Mouse (Mus musculus): ENCODE data around the gene Fbxl21. TPM values are rescaled to one million over a fixed set of nuclear protein-coding genes. Genes with fewer than 3 reads are reported as not detected.

Gene Fbxl21
- total RNA-seq, 1 experiment, result 0.58 TPM

GRCm38 (mm10) chr13:56527846-56528245, 5.6 kb downstream of the Fbxl21 start:
- TF ChIP-seq MAFK (IDR thresholded peaks at IDR 0.05; ENCODE audit: insufficient read depth, low read depth, low read length) (no peak), HCFC1 (IDR thresholded peaks at IDR 0.05; ENCODE audit: borderline replicate concordance, insufficient read depth, low read length) (no peak), ZNF384 (IDR thresholded peaks at IDR 0.05; ENCODE audit: low read depth, low read length) (no peak), ZC3H11A (IDR thresholded peaks at IDR 0.05; ENCODE audit: borderline replicate concordance, low read depth, low read length) (no peak), CHD2 (IDR thresholded peaks at IDR 0.05; ENCODE audit: low read depth, low read length) (no peak)
- no peak for DNase-seq (ENCODE audit: low read depth, low spot score)
- Histone ChIP-seq H3K36me3 (ENCODE audit: control insufficient read depth, insufficient read depth, low read length, poor library complexity, severe bottlenecking) (no peaks in the 10 kb centered on the region), H3K9ac (ENCODE audit: insufficient read depth, low read depth, low read length, poor library complexity, severe bottlenecking) (no peak overlapping the region), H3K4me3 (ENCODE audit: insufficient read depth in 1 of 2, low read depth in 1 of 2, low read length in 2 of 2, poor library complexity in 1 of 2, severe bottlenecking in 1 of 2) (no peak overlapping the region), H3K4me1 (ENCODE audit: control insufficient read depth in 2 of 2, insufficient read depth in 2 of 2, low read length in 2 of 2, poor library complexity in 1 of 2) (no peaks in the 10 kb centered on the region; a peak in 1 of 4 replicates), H3K9me3 (ENCODE audit: control insufficient read depth, insufficient read depth, low read depth, low read length) (no peaks in the 10 kb centered on the region), H3K27ac (ENCODE audit: insufficient read depth, low read depth, low read length, poor library complexity, severe bottlenecking) (no peak overlapping the region)
- in situ Hi-C loops (cut with MboI; ENCODE audit: low sequenced_read_pairs in 2 of 2, unreplicated experiment in 2 of 2), result no loop called here

DNA sequence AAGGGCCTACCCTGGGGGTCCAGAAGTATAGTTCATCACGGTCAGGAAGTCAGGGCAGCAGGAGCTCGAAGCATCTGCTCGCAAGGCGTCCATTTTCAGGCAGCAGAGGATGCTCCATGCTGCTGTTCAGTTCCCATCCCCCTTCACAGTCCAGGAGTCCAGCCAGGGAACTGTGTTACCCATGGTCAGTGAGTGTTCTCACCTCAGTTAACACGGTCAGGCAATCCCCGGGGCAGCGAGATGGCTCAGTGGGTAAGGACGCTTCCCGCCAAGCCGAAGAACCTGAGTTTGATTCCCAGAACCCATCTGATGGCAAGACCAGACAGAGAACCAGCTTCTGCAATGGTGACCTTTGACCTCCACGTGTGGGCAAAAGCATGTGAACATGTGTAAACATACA, 6.0 kb downstream of the Fbxl21 start:
- in situ Hi-C loops (cut with MboI; ENCODE audit: low sequenced_read_pairs in 2 of 2, unreplicated experiment in 2 of 2), result no loop called here
- H3K9me3 ChIP-seq (ENCODE audit: control insufficient read depth, insufficient read depth, low read depth, low read length), result no peaks in the 10 kb centered on the region
- H3K36me3 ChIP-seq (ENCODE audit: control insufficient read depth, insufficient read depth, low read length, poor library complexity, severe bottlenecking), result no peaks in the 10 kb centered on the region
- no peak overlapping the region for H3K27ac ChIP-seq (ENCODE audit: insufficient read depth, low read depth, low read length, poor library complexity, severe bottlenecking)
- no peak overlapping the region for H3K9ac ChIP-seq (ENCODE audit: insufficient read depth, low read depth, low read length, poor library complexity, severe bottlenecking)
- no peak for TF ChIP-seq HCFC1 (IDR thresholded peaks at IDR 0.05; ENCODE audit: borderline replicate concordance, insufficient read depth, low read length)
- TF ChIP-seq MAFK (IDR thresholded peaks at IDR 0.05; ENCODE audit: insufficient read depth, low read depth, low read length), result no peak
- no peak for TF ChIP-seq ZNF384 (IDR thresholded peaks at IDR 0.05; ENCODE audit: low read depth, low read length)
- no peak for TF ChIP-seq CHD2 (IDR thresholded peaks at IDR 0.05; ENCODE audit: low read depth, low read length)
- TF ChIP-seq ZC3H11A (IDR thresholded peaks at IDR 0.05; ENCODE audit: borderline replicate concordance, low read depth, low read length), result no peak
- no peak for DNase-seq (ENCODE audit: low read depth, low spot score)
- H3K4me3 ChIP-seq (ENCODE audit: insufficient read depth in 1 of 2, low read depth in 1 of 2, low read length in 2 of 2, poor library complexity in 1 of 2, severe bottlenecking in 1 of 2), result no peak overlapping the region
- H3K4me1 ChIP-seq (ENCODE audit: control insufficient read depth in 2 of 2, insufficient read depth in 2 of 2, low read length in 2 of 2, poor library complexity in 1 of 2), result no peaks in the 10 kb centered on the region; a peak in 1 of 4 replicates

DNA sequence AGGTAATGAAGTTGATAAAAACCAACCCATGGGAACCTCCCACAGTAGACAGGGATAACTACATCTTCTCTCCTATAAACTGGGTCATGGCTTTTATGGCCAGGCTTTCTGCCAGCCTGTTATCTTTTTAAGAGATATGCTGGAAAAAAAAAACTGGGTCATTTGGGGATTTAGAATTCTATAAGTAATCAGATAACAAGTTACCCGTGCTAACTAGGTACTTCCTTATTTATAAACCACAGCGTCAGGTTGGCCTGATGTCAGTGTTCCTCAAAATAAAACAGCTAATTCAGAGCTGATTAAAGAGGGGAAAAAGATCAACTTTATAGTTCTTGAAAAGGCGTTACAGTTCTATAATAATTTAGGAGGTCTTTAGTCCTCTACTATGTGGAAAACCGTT, 6.8 kb downstream of the Fbxl21 start:
- Histone ChIP-seq H3K27ac (ENCODE audit: insufficient read depth, low read depth, low read length, poor library complexity, severe bottlenecking) (no peak overlapping the region), H3K4me1 (ENCODE audit: control insufficient read depth in 2 of 2, insufficient read depth in 2 of 2, low read length in 2 of 2, poor library complexity in 1 of 2) (no peaks in the 10 kb centered on the region), H3K9ac (ENCODE audit: insufficient read depth, low read depth, low read length, poor library complexity, severe bottlenecking) (no peak overlapping the region), H3K36me3 (ENCODE audit: control insufficient read depth, insufficient read depth, low read length, poor library complexity, severe bottlenecking) (no peaks in the 10 kb centered on the region), H3K9me3 (ENCODE audit: control insufficient read depth, insufficient read depth, low read depth, low read length) (no peaks in the 10 kb centered on the region), H3K4me3 (ENCODE audit: insufficient read depth in 1 of 2, low read depth in 1 of 2, low read length in 2 of 2, poor library complexity in 1 of 2, severe bottlenecking in 1 of 2) (no peak overlapping the region)
- DNase-seq (ENCODE audit: low read depth, low spot score), result no peak
- in situ Hi-C loops (cut with MboI; ENCODE audit: low sequenced_read_pairs in 2 of 2, unreplicated experiment in 2 of 2), result no loop called here
- TF ChIP-seq ZNF384 (IDR thresholded peaks at IDR 0.05; ENCODE audit: low read depth, low read length), result no peak
- TF ChIP-seq CHD2 (IDR thresholded peaks at IDR 0.05; ENCODE audit: low read depth, low read length), result no peak

DNA sequence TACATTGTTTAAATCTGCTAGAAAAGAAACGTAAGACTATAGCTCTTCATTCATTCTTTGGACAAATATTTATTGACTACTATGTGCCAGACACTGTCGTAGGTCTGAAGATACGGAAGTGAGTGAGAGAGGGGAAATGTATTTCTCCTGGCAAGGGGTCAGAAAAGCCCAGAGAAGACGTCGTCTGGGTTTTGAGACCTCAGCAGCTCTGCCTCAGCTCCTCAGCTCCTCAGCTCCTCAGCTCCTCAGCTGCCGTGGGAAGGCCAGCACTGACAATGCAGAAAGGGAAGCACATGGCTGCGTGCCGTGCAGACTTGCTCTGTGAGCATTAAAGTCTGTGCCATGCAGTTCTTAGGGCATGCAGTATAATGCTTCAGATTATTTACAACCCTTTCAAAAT, 7.4 kb downstream of the Fbxl21 start:
- no peak overlapping the region for H3K27ac ChIP-seq (ENCODE audit: insufficient read depth, low read depth, low read length, poor library complexity, severe bottlenecking)

GRCm38 (mm10) chr13:56534931-56535330, 12.7 kb downstream of the Fbxl21 start:
- no peak for TF ChIP-seq ZNF384 (IDR thresholded peaks at IDR 0.05; ENCODE audit: low read depth, low read length)
- no peak for TF ChIP-seq CHD2 (IDR thresholded peaks at IDR 0.05; ENCODE audit: low read depth, low read length)
- no peak for TF ChIP-seq HCFC1 (IDR thresholded peaks at IDR 0.05; ENCODE audit: borderline replicate concordance, insufficient read depth, low read length)
- no peak for TF ChIP-seq ZC3H11A (IDR thresholded peaks at IDR 0.05; ENCODE audit: borderline replicate concordance, low read depth, low read length)
- no peak for TF ChIP-seq MAFK (IDR thresholded peaks at IDR 0.05; ENCODE audit: insufficient read depth, low read depth, low read length)
- DNase-seq (ENCODE audit: low read depth, low spot score), result no peak
- in situ Hi-C loops (cut with MboI; ENCODE audit: low sequenced_read_pairs in 2 of 2, unreplicated experiment in 2 of 2), result no loop called here
- H3K9ac ChIP-seq (ENCODE audit: insufficient read depth, low read depth, low read length, poor library complexity, severe bottlenecking), result no peak overlapping the region
- H3K4me3 ChIP-seq (ENCODE audit: insufficient read depth in 1 of 2, low read depth in 1 of 2, low read length in 2 of 2, poor library complexity in 1 of 2, severe bottlenecking in 1 of 2), result no peak overlapping the region
- no peaks in the 10 kb centered on the region for H3K36me3 ChIP-seq (ENCODE audit: control insufficient read depth, insufficient read depth, low read length, poor library complexity, severe bottlenecking)
- H3K27ac ChIP-seq (ENCODE audit: insufficient read depth, low read depth, low read length, poor library complexity, severe bottlenecking), result no peak overlapping the region
- no peaks in the 10 kb centered on the region for H3K9me3 ChIP-seq (ENCODE audit: control insufficient read depth, insufficient read depth, low read depth, low read length)
- no peaks in the 10 kb centered on the region for H3K4me1 ChIP-seq (ENCODE audit: control insufficient read depth in 2 of 2, insufficient read depth in 2 of 2, low read length in 2 of 2, poor library complexity in 1 of 2)

More for the DNA sequence above, 7.4 kb downstream of the Fbxl21 start:
- Histone ChIP-seq H3K36me3 (ENCODE audit: control insufficient read depth, insufficient read depth, low read length, poor library complexity, severe bottlenecking) (no peaks in the 10 kb centered on the region), H3K4me3 (ENCODE audit: insufficient read depth in 1 of 2, low read depth in 1 of 2, low read length in 2 of 2, poor library complexity in 1 of 2, severe bottlenecking in 1 of 2) (no peak overlapping the region), H3K9me3 (ENCODE audit: control insufficient read depth, insufficient read depth, low read depth, low read length) (no peaks in the 10 kb centered on the region), H3K9ac (ENCODE audit: insufficient read depth, low read depth, low read length, poor library complexity, severe bottlenecking) (no peak overlapping the region), H3K4me1 (ENCODE audit: control insufficient read depth in 2 of 2, insufficient read depth in 2 of 2, low read length in 2 of 2, poor library complexity in 1 of 2) (no peaks in the 10 kb centered on the region)
- in situ Hi-C loops (cut with MboI; ENCODE audit: low sequenced_read_pairs in 2 of 2, unreplicated experiment in 2 of 2), result no loop called here
- no peak for DNase-seq (ENCODE audit: low read depth, low spot score)
- TF ChIP-seq ZNF384 (IDR thresholded peaks at IDR 0.05; ENCODE audit: low read depth, low read length) (no peak), HCFC1 (IDR thresholded peaks at IDR 0.05; ENCODE audit: borderline replicate concordance, insufficient read depth, low read length) (no peak), MAFK (IDR thresholded peaks at IDR 0.05; ENCODE audit: insufficient read depth, low read depth, low read length) (no peak), CHD2 (IDR thresholded peaks at IDR 0.05; ENCODE audit: low read depth, low read length) (no peak), ZC3H11A (IDR thresholded peaks at IDR 0.05; ENCODE audit: borderline replicate concordance, low read depth, low read length) (no peak)

All from ES-E14 (cell line).